Mouse (Mus musculus): Measurements from ENCODE around the gene Cited4.

The Cited4 gene

GRCm38 (mm10) chr4:120666358-120667024 lies at the start of gene Cited4:
TSS of gene Cited4 (plus strand) at chr4:120666572.
- DNase-seq (ENCODE audit: extremely low spot score): peak; percentile 93

- no peak for DNase-seq (ENCODE audit: extremely low spot score)
Observed at GRCm38 (mm10) chr4:120627728-120628127, 38.6 kb upstream of the Cited4 start.

DNA sequence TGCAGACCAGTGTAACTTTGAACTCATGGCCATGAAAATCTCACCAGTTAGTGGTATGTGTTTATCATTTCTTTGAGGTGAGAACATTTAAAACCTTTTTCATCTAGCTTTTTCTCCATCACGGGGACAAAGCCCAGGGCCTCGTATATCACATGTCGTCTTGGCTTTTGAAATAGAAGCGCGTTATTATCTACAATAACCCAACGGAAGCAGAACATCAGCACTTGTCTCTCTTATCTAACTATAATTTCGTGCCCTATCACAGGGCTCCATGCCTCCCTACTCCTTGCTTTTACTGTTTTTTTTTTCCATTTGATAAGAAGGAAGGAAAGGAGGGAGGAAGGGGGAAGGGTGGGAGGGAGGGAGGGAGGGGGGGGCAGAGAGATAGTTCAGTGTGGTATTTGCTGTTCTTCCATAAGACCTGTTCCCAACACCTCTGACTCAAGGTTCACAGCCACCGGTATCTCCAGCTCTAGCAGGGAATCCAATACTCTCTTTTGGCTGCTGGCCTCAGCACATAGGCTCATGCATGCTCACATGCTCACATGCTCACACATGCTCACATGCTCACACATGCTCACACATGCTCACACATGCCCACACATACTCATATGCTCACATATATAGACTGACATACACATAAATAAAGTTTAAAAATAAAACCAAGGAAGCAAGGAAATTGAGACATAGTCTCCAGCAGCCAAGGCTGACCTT lies 36.0 kb upstream of the Cited4 start:
- no peak for DNase-seq (ENCODE audit: extremely low spot score)

DNA sequence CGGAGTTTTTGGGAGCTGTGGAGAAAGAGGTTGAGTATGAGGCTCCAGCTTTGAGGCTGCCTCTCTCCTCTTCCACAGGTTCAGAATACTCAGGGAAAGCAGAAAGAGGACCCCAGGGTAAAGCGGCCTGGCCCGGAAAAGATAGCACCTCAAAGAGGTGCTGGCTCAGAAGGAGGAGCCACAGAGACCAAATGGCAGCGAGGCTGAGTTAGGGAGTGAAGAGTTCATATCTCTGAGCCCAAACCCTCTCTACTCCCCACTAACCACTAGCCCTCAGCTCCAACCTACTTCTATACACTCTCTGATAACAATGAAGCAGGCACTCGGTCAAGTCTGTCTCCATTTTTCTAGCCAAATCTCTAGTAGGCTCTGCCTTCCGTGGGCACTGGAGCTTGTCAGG lies 34.5 kb upstream of the Cited4 start:
- no peak for DNase-seq (ENCODE audit: extremely low spot score)

- no peak for DNase-seq (ENCODE audit: extremely low spot score)
Observed at GRCm38 (mm10) chr4:120635351-120635750, 31.0 kb upstream of the Cited4 start.

- no peak for DNase-seq (ENCODE audit: extremely low spot score)
Observed at GRCm38 (mm10) chr4:120641946-120642345, 24.4 kb upstream of the Cited4 start.

DNA sequence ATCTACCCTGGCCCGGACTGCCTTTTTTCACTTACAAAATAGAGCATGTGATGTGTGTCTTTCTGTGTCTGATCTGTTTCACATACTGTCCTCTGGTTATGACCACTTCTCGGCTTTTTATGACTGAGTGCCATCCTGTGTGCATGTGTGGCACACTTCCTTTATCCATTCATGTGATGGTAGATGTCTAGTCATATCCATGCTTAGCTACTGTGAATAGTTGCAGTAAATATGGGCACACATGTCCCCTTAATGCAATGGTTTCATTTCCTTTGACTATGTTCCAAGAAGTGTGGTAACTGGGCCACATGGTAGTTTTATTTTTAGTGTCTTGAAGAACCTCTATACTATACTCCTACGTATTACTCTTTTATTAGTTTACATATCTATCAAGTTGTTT lies 22.5 kb upstream of the Cited4 start:
- no peak for DNase-seq (ENCODE audit: extremely low spot score)

- DNase-seq (ENCODE audit: extremely low spot score): peak; percentile 53
Observed at GRCm38 (mm10) chr4:120649369-120650207, 16.8 kb upstream of the Cited4 start.

DNA sequence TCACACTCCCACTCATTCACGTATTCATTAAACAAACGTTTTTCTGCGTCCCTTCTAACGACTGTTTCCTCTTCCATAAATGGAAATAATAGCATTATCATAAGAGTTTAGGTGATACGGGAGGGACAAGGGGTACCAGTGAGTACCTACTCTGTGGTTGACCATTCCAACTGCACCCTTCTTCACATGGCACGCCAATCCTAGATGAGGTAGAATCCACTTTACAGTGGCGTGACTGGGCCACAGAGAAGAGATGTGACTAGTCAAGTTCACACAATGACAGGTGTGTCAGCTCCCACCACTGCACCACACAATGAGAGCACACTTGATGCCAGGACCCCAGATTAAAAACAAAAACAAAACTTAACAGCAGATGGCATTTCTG lies 16.2 kb upstream of the Cited4 start:
- no peak for DNase-seq (ENCODE audit: extremely low spot score)

DNA sequence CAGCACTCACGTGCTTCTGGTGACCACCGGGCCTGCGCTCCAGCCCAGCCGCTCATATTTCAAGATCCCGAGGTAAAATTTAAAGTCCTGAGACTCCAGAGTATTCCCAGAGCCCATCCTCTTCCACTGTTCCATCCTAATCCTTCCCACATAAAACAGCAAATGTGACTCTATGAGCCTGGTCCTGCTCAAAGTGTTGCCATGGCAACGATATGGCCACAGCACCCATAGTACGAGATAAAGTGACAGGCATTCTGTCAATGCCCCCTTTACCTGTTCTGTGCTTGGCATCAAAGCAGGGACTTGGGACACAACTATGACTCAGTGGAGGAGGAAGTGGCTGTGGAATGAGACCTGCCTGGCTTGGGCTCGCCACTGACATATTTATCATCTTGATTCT lies 10.5 kb upstream of the Cited4 start:
- DNase-seq (ENCODE audit: extremely low spot score): no peak

DNA sequence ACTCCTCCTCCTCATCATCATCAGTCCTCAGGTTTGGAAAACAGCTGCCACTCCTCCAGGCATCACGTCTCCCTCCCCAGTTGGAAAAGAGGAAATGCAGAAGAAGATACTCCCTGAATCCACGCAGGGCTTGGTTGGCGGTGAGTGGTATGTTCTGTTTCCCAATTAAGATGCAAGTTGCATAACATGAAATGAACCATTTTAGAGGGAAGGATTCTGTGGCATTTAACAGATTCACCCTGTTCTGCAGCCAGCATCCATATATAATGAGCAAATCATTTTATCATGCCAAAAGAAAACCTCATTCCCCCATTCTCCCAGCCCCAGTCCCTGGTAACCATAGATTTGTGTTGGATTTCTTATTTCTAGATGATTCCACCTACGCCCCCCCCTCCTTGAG lies 5.9 kb upstream of the Cited4 start:
- no peak for DNase-seq (ENCODE audit: extremely low spot score)

DNA sequence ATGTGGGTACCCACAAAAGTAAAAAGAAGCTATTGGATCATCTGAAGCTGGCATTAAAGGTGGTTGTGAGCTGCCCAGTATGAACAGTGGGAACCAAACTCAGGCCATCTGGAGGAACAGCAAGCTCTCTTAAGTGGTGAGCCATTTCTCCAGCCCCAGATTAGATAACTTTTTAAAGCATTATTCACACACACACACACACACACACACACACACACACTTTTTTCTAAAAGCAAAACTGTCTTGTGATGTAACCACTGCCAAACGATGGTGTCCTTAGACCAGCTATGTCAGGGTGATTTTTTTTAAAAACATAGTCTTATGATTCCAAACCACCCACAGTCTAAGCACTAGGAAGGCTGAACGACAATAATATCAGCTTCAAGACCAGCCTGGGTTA lies 1.8 kb upstream of the Cited4 start:
- no peak for DNase-seq (ENCODE audit: extremely low spot score)

DNA sequence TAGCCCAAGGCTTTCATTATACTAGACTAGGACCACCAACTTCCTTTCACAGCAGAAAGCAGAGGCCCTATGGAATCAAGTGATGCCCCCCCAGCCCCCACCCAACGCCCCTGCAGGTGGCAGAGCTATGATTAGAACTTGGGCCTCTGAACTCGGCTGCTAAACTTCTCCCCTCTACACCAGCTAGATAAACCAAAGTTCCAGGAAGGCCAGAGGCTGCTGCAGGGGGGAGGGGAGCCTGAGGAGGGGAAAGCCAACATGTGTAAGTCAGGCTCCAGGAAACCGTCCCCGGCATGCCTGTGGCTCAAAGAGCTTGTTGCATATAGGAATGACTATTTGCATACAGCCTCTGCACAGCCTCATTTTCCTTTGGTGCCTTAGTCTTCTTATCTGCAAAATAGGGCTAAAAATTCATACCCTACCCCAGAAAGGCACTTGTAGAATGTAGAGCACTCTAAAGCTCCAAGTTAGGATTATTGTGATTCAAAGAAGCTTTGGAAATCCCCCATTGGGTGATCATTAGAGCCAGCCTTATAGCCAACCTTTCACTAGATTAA lies 1.1 kb upstream of the Cited4 start:
- DNase-seq (ENCODE audit: extremely low spot score): peak; percentile 35

GRCm38 (mm10) chr4:120665782-120666181 lies 590 bp upstream of the Cited4 start:
- DNase-seq (ENCODE audit: extremely low spot score): no peak

- peak; percentile 67 for DNase-seq (ENCODE audit: extremely low spot score)
Observed at GRCm38 (mm10) chr4:120667045-120667501, 701 bp downstream of the Cited4 start.

- no peak for DNase-seq (ENCODE audit: extremely low spot score)
Observed at GRCm38 (mm10) chr4:120667555-120667954, 1.2 kb downstream of the Cited4 start.

DNA sequence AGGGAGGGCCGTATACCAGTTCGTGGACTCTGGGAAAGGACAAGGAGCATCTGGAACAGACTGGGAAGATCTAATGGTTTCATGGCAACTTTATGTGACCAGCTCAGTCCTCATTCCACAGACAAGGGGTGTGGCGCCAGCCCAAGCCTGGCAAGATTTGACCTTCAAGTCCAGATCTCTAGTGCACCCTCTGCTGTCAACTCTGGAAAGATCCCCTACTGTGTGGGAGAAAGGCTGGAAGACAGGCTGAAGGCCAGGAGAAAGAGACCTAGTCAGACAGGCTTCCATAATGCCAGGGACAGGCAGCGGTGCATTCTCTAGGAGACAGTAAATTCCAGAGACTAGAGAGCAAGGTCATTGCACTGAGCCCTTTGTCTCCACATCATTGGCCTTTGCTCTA lies 2.2 kb downstream of the Cited4 start:
- no peak for DNase-seq (ENCODE audit: extremely low spot score)

GRCm38 (mm10) chr4:120669585-120669984 lies 3.2 kb downstream of the Cited4 start:
- DNase-seq (ENCODE audit: extremely low spot score): no peak

DNA sequence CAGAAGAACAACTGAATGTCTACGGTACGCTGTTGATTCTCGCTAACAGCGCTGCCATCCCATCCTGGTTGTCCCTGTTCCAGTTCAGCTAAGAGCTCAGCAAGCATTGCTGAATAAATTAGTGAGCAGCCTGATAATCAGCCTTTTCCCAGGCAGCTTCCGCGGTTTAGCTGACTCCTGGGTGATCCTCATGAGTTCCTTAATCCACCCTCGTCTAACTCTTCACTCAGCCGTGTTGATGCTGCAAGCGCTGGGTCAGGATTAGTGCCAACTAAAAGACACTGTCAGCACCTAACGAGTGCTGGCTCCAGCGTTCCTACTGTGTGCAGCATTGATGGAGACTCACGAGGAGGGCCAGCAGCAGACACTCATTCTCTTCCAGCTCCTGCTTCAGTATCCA lies 4.7 kb downstream of the Cited4 start:
- DNase-seq (ENCODE audit: extremely low spot score): no peak

DNA sequence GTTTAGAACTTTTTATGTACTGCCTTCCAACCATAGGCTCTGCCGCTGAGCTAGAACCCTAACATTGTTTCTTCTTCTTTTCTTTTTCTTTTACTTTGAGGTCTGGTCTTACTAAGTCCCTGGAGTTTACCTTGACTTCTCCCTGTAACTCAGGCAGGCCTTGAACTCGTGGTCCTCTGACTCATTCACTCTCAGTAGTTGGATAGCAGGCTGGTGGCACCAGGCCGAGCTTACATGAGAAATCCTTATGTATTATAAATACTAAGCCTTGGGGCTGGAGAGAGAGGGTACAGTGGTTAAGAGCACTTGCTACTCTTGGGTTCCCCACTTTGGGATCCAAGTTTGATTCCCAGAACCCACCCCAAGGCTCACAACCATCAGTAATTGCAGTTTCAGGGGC lies 7.2 kb downstream of the Cited4 start:
- DNase-seq (ENCODE audit: extremely low spot score): no peak

GRCm38 (mm10) chr4:120674775-120675451 lies 8.5 kb downstream of the Cited4 start:
- no peak for DNase-seq (ENCODE audit: extremely low spot score)

DNA sequence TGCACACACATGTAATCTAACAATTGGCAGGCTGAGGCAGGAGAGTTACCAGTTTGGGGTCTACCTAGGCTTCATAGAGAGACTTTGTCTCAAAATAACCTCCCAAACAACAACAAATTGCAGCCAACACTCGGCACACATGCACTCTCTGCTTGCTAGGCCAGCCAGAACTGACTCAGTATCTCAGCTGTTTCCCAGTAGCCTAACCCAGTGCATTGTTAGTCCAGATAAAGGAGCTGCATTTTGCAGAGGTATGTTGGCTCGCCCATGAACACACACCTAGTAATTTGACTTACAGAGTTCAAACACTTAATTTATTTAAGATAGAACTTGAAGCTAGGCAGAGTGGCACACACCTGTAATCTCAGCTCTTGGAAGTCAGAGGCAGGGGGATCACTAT lies 9.3 kb downstream of the Cited4 start:
- DNase-seq (ENCODE audit: extremely low spot score): no peak
